Mouse (Mus musculus) limb, embryonic 13.5 days (tissue): ENCODE results near the gene Prpf38b. TPM values are rescaled to one million over a fixed set of nuclear protein-coding genes. Genes with fewer than 3 reads are reported as not detected.

Experiments
- ATAC-seq: fragments of 200-750 bp; cut with Nextera tagmentation; 2 replicates; pipeline ENCODE4 v1.8.0; 2017; ENCODE audit warnings: low read depth, moderate number of reproducible peaks, moderate TSS enrichment; ENCODE audit not compliant: low FRiP score
- H3K27ac ChIP-seq: fragments of 300-500 bp; sonication (generic); 2 replicates; pipeline ENCODE4 v1.5.1; 2015; ENCODE audit warnings: inconsistent platforms, mild to moderate bottlenecking, moderate library complexity
- H3K27me3 ChIP-seq: fragments of 300-500 bp; sonication (generic); 2 replicates; pipeline ENCODE4 v1.6.1; 2015; ENCODE audit warnings: mild to moderate bottlenecking, inconsistent platforms
- H3K36me3 ChIP-seq: fragments of 300-500 bp; sonication (generic); 2 replicates; pipeline ENCODE4 v1.6.1; 2015; ENCODE audit warnings: inconsistent platforms, mild to moderate bottlenecking, moderate library complexity
- H3K4me1 ChIP-seq: fragments of 300-500 bp; sonication (generic); 2 replicates; pipeline ENCODE4 v1.6.1; 2015; ENCODE audit warnings: inconsistent platforms
- H3K4me2 ChIP-seq: fragments of 300-500 bp; sonication (generic); replicated peaks from 2 replicates; pipeline ENCODE4 v1.6.1; 2015; ENCODE audit warnings: inconsistent platforms, mild to moderate bottlenecking, moderate library complexity
- H3K4me3 ChIP-seq: fragments of 300-500 bp; sonication (generic); 2 replicates; pipeline ENCODE4 v1.5.1; 2015; ENCODE audit warnings: moderate library complexity, mild to moderate bottlenecking, inconsistent platforms
- H3K9ac ChIP-seq: fragments of 300-500 bp; sonication (generic); 2 replicates; pipeline ENCODE4 v1.6.1; 2015; ENCODE audit warnings: mild to moderate bottlenecking, inconsistent platforms
- H3K9me3 ChIP-seq: fragments of 300-500 bp; sonication (generic); 2 replicates; pipeline ENCODE4 v1.6.1; 2016; ENCODE audit warnings: inconsistent platforms
- WGBS: fragments of 180-500 bp; shearing (Covaris S2); methylation state at CpG from one replicate; pipeline ENCODE4 v1.1.7; 2015; 5-methylcytosine and 5-hydroxymethylcytosine counted together
- polyA plus RNA-seq: library from polyadenylated mRNA; unstranded; fragments of >200 nt; fragmentation: Nextera tagmentation; extraction: Ambion mirVana; gene quantifications from 2 replicates; pipeline ENCODE4 v1.2.1, GENCODE M21; 2015

Prpf38b gene
- 82.3 and 90.7 TPM in 2 replicates for polyA plus RNA-seq

DNA sequence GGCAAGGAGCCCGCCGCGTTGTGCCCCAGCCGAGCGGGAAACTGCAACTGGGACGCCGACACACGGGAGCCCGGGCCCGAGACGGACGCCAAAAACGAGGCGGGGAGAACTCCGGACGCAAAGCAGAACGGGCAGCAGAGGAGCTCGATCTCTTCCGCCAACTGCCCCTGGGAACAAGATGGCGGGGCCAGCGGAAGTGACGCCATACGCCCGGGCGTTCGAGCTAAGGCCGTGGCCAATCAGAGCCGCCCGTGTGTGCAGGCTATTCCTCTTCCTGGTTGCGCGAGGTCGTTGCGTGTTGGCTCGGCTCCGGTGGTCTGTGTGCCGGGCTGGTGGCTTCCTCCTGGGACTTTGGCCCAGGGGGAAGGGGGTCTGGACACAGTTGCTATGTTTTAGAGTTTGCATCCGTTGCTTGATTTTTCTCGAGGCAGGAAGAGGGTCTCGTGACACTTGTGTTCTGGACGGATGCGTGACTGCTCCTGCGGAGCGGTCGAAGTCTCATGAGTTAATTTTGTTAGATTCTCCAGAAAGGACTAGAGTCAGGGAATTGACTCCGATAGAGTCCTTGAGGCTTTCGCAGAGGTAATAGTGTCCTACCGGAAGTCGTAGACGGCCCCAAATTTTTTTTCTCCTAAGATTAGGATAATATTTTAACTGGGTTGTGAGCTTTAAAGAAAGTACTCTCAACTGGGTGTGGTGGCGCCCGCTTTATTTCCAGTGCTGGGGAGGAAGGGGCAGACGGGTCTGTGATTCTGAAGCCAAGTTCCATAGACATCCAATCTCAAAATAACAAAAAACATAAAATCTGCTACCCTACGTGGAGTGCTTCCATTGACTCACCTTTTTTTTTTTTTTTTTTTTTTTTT lies at the start of gene Prpf38b:
Gene Prpf38b (minus strand): TSS at position 180 of the 866 bp plus-strand sequence.
- H3K4me1 ChIP-seq, result peaks cover 19% of the 10 kb centered on the region
- H3K27ac ChIP-seq, result peak within 1 kb of the TSS; percentile 95
- peaks cover 9% of the 10 kb centered on the region for H3K36me3 ChIP-seq
- peak within 1 kb of the TSS; percentile 95 for H3K4me2 ChIP-seq
- H3K27me3 ChIP-seq, result no peaks in the 10 kb centered on the region
- H3K4me3 ChIP-seq, result peak within 1 kb of the TSS; percentile 94
- ATAC-seq, result peak; percentile 99
- peak within 1 kb of the TSS; percentile 94 for H3K9ac ChIP-seq
- no peaks in the 10 kb centered on the region for H3K9me3 ChIP-seq
- under 1% methylated on average over 53 of the region's 53 CpGs for WGBS

DNA sequence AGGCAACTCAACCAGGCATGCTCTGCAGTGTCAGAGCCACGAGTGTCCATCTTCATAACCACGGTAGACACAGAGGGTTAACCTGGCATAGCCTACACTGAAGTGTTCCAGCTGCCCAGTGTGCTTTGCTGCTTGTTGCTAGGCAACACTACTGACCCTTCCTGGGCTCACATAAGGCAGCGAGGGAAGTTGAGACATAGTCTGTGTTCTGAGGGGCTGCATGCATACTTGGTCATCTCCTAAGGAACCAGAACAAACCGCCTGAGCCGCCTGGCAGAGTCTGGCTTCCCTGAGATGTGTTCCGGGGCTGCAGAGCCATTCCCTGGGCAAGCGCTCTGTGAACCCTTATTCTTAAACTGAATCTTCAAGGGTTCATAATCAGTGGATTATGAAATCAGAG lies 49.7 kb upstream of the Prpf38b start:
- Histone ChIP-seq H3K36me3 (no peaks in the 10 kb centered on the region), H3K27me3 (no peaks in the 10 kb centered on the region), H3K9ac (no peak overlapping the region), H3K4me2 (no peak overlapping the region), H3K4me3 (no peak overlapping the region), H3K9me3 (no peaks in the 10 kb centered on the region), H3K27ac (no peak overlapping the region), H3K4me1 (peaks cover 10% of the 10 kb centered on the region)
- no peak for ATAC-seq
- WGBS, result 57% methylated on average over 7 of the region's 7 CpGs

DNA sequence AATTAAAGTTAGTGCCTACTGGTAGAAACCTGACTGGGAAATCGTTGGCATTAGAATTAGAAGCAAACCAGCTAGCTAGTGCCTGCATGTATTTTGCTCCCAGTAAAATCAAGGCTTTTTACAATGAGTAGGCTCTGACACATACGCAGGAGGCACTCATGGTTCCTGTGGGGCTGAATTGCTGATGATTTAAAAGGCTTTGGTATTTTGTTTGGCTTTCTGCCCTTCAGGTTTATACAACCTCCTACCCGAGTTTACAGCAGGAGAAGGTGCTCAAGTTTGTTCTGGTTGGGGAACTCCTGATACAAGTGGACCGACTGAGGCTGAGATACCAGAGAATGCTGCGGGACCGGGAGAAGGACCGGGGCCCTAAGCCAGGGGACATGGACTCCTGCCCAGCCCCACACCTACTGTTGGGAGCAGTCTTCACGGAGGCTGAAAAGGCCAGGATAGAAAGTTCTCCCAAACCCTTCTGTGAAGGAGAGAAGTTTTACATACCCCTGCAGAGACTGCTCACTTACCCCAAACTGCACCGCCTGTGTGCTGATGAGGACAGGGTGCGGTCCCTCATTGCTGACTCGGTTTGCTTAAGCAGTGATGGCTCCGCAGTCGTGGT lies 48.3 kb upstream of the Prpf38b start:
- WGBS, result 57% methylated on average over 13 of the region's 13 CpGs
- Histone ChIP-seq H3K4me2 (no peak overlapping the region; the same call in 1 of the 2 replicates), H3K36me3 (no peaks in the 10 kb centered on the region), H3K27me3 (no peaks in the 10 kb centered on the region), H3K4me3 (no peak overlapping the region), H3K9me3 (no peaks in the 10 kb centered on the region), H3K9ac (no peak overlapping the region), H3K4me1 (peaks cover 10% of the 10 kb centered on the region), H3K27ac (no peak overlapping the region)
- ATAC-seq, result 0 out of 2 replicates have a peak, but pooled peaks have one; percentile 19

DNA sequence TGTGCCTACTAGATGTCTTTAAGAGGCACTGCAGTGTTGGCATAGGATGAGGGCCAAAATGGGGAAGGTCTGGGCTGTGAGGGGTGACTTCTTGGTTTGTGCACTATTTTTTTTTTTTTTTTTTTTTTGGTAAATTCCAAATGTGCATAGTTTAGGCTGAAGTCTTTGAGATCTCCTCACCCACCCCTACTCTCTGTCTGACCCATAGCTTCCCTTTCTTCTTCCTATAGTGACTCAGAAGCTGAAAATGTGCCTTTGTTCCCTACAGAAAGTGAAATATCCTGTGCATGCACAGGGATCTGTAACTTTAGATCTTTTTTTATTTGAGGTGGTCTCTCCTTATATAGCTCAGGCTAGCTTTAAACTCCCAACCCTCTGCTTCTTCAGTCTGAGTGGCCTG lies 46.4 kb upstream of the Prpf38b start:
- Histone ChIP-seq H3K27me3 (no peaks in the 10 kb centered on the region), H3K36me3 (no peaks in the 10 kb centered on the region), H3K9me3 (no peaks in the 10 kb centered on the region), H3K4me3 (no peak overlapping the region), H3K4me1 (peaks cover 10% of the 10 kb centered on the region), H3K9ac (no peak overlapping the region), H3K27ac (no peak overlapping the region), H3K4me2 (no peak overlapping the region)
- ATAC-seq, result no peak

DNA sequence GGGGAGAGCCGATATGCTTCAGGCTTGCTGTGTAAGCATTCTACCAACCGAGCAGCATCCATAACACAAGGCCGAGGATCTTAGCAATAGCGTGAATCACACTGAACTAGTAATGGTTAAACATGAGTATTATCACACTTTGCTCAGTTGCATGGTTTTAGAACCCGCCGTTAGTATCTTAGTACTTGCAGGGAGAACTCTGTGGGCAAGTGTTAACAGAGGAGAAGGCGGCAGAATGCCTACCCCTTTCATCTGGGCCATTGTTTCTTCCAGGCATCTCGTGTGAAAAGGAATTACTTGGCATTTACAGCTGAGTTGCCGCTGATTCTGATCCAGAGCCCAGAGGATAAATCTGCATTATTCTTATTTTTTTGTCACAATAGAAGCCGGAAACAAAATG lies 29.5 kb upstream of the Prpf38b start:
- H3K9me3 ChIP-seq, result no peaks in the 10 kb centered on the region
- H3K9ac ChIP-seq, result no peak overlapping the region
- no peaks in the 10 kb centered on the region for H3K27me3 ChIP-seq

DNA sequence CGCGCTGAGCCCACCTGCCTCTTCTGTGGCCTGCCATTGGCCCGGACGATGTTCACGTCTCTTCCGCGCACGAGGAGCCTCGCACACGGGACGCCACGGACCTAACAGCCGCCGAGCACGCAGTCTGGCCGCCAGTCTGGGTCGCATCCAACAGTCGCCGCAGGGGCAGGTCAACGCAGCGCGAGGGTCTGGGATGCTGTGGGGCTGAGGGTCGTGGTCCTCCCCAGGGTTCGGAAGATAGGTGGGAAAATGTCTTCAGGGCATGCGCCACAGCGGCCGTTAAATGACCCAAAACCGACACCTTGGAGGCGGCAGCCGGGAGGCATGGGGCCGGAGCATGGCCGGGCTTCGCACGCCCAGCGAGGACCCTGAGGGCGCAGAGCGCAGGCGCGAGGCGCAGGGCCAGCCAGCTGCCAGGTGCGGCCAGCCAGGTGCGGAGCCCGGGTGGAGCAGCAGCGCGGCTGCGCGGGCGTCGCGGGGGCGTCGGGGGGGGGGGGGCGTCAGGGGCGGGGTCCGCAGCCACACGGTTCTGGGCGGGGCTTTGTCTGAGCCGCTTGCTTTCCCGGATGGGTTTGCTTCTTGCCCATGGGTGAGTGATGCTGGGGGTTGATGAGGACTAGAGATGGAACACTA lies 28.6 kb upstream of the Prpf38b start, which contains the start of gene Gm9857:
Gene Gm9857 (minus strand): TSS at position 445 of the 633 bp plus-strand sequence.
- peak within 1 kb of the TSS; percentile 69 for H3K4me2 ChIP-seq
- H3K4me1 ChIP-seq, result no peaks in the 10 kb centered on the region
- 0 out of 2 replicates have a peak within 1 kb of the TSS, but pooled peaks have one; percentile 48 for H3K9ac ChIP-seq
- ATAC-seq, result peak; percentile 86
- no peaks in the 10 kb centered on the region for H3K36me3 ChIP-seq
- 48% methylated on average over 53 of the region's 59 CpGs for WGBS
- H3K27ac ChIP-seq, result no peak within 1 kb of the TSS
- no peaks in the 10 kb centered on the region for H3K27me3 ChIP-seq
- peak within 1 kb of the TSS; percentile 41 for H3K4me3 ChIP-seq
- no peaks in the 10 kb centered on the region for H3K9me3 ChIP-seq

More for the DNA sequence above, 29.5 kb upstream of the Prpf38b start:
- Histone ChIP-seq H3K4me1 (no peaks in the 10 kb centered on the region), H3K36me3 (no peaks in the 10 kb centered on the region), H3K27ac (no peak overlapping the region), H3K4me3 (no peak overlapping the region), H3K4me2 (peak overlapping the region; percentile 69; the same call in 1 of the 2 replicates)
- 88% methylated on average over 10 of the region's 10 CpGs for WGBS
- ATAC-seq, result no peak

DNA sequence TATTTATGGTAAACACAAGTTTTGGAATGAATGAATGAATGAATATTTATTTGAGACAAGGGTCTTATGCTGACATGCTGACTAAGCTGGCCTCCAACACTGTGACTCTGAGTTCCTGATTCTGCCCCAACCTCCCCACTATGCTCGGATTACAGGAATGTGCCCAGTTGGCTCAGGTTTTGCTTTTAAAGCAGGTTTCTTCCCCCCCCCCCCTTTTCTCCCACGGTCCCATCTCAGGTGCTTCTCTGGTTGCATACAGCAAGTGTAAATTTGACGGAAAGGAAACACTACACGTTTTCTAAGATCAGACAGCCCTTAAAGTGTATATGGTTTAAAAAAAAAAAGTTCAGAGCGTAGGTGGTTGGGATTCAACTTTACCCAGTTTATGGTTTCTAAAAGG lies 28.0 kb upstream of the Prpf38b start, which contains the start of gene Henmt1:
Gene Henmt1 (plus strand): TSS at position 301 of the 400 bp plus-strand sequence.
- Histone ChIP-seq H3K4me1 (no peaks in the 10 kb centered on the region), H3K4me3 (peak within 1 kb of the TSS; percentile 41), H3K27ac (no peak within 1 kb of the TSS), H3K36me3 (no peaks in the 10 kb centered on the region), H3K9me3 (no peaks in the 10 kb centered on the region), H3K4me2 (peak within 1 kb of the TSS; percentile 69), H3K9ac (0 out of 2 replicates have a peak within 1 kb of the TSS, but pooled peaks have one; percentile 48), H3K27me3 (no peaks in the 10 kb centered on the region)
- ATAC-seq, result no peak
- WGBS, result 77% methylated on average over 5 of the region's 5 CpGs

DNA sequence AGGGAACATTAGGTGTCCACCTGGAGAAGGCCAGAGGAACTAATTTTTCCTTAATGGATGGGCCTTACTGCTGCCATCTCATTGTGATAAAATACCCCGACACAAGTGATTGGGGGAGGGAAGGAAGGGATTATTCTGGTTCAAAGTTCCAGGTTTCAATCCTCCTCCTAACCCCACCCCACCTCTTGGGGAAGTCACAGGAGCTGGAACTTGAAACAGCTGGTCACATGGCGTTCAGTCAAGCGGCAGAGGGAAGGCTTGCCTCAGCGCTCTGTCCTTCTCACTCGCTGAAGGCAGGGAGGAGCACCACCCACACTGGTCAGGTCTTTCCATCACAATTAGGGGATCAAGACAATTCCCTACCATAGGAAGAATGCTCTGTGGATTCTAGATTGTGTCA lies 27.2 kb upstream of the Prpf38b start:
- no peaks in the 10 kb centered on the region for H3K27me3 ChIP-seq
- WGBS, result 92% methylated on average over 5 of the region's 5 CpGs
- no peak overlapping the region for H3K9ac ChIP-seq
- H3K36me3 ChIP-seq, result no peaks in the 10 kb centered on the region
- H3K9me3 ChIP-seq, result no peaks in the 10 kb centered on the region
- no peak overlapping the region for H3K4me3 ChIP-seq
- no peak overlapping the region for H3K27ac ChIP-seq
- H3K4me2 ChIP-seq, result no peak overlapping the region
- H3K4me1 ChIP-seq, result no peaks in the 10 kb centered on the region
- no peak for ATAC-seq

DNA sequence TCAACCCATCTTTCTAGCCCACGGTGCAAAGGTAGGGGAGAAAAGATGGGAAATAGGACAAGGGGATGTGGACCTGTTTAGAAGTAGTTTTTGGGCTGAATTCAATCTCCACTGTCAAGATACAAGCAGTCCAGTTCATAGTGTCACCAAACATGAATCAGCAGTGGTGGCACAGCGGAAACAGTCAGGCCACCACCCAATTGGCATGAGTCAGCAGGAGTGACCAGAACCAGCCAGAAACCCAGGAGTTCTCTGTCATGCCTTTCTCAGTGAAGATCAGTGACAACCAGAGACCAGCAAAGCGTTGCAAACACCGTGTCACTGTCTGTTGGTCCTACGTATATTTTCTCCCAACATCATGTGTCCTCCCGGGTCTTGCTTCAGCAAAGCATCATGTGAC lies 22.0 kb upstream of the Prpf38b start:
- H3K9ac ChIP-seq, result no peak overlapping the region
- no peak overlapping the region for H3K4me2 ChIP-seq
- 92% methylated on average over 6 of the region's 6 CpGs for WGBS
- H3K36me3 ChIP-seq, result no peaks in the 10 kb centered on the region
- no peaks in the 10 kb centered on the region for H3K4me1 ChIP-seq
- H3K9me3 ChIP-seq, result no peaks in the 10 kb centered on the region
- H3K4me3 ChIP-seq, result no peak overlapping the region
- no peak for ATAC-seq
- no peak overlapping the region for H3K27ac ChIP-seq
- no peaks in the 10 kb centered on the region for H3K27me3 ChIP-seq

DNA sequence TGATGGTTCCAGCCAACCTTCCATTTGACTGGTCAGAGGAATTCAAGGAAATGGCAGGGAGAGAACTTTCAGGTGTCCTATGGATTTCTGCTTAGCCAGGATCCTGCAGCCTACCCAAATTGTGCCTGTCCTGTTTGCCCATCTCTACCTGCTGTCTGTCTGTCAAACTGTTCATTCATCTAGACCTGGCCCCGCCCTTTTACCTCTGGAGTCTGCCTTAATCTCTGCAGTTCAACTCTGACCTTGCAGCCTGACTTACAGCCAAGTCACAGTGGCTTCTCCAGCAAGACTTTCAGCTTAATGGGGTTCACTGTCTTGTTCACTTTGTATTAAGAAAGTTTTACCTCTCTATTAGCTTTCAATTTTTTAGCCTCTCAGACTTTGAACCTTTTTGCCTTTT lies 14.8 kb upstream of the Prpf38b start:
- no peaks in the 10 kb centered on the region for H3K4me1 ChIP-seq

DNA sequence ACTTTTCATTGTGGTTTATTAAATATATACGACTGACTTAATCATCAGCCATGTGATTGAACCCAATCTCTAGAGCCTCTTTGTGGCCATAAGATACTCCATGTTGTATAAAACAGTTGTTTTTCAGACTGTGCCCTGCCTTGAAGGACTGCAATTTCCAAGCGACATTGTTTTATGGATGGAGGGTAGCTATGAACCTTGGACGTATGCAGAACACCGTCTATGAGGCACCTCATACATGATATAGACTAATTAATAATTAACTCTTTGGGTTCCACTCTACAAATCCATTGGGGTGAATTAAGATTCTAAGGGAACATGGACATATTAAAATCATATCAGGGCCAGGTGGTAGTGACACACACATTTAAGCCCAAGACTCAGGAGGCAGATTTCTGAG lies 14.2 kb upstream of the Prpf38b start:
- WGBS, result 78% methylated on average over 4 of the region's 4 CpGs

More for the DNA sequence above, 14.8 kb upstream of the Prpf38b start:
- Histone ChIP-seq H3K4me2 (no peak overlapping the region), H3K27me3 (no peaks in the 10 kb centered on the region), H3K36me3 (no peaks in the 10 kb centered on the region), H3K9me3 (no peaks in the 10 kb centered on the region), H3K27ac (no peak overlapping the region), H3K4me3 (no peak overlapping the region), H3K9ac (no peak overlapping the region)
- WGBS, result 67% methylated on average over 1 of the region's 1 CpGs
- no peak for ATAC-seq

DNA sequence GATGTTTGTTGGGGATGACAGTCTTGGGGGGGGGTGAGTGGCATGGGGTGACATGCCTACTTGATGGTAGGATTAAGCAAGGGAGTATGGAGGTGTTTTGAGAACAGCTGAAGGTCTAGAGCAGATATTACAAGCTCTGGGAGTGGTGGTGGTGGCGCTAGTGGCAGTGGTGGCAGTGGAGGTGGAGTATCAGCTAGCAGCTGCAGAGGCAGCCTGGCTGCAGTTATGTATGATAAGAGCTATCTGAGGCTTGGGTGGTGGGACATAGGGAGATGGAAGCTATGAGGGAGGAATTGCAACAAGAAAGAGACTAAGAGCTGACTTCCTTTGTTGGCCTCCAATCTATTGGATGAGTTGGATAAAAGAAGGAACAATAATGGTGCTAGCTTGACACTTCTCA lies 10.3 kb upstream of the Prpf38b start:
- H3K27me3 ChIP-seq, result no peaks in the 10 kb centered on the region
- no peak for ATAC-seq
- H3K27ac ChIP-seq, result no peak overlapping the region
- no peak overlapping the region for H3K4me2 ChIP-seq
- no peak overlapping the region for H3K4me3 ChIP-seq
- H3K36me3 ChIP-seq, result no peaks in the 10 kb centered on the region
- H3K9me3 ChIP-seq, result no peaks in the 10 kb centered on the region
- 95% methylated on average over 1 of the region's 1 CpGs for WGBS
- H3K4me1 ChIP-seq, result no peaks in the 10 kb centered on the region
- no peak overlapping the region for H3K9ac ChIP-seq

More for the DNA sequence above, 14.2 kb upstream of the Prpf38b start:
- Histone ChIP-seq H3K36me3 (no peaks in the 10 kb centered on the region), H3K4me3 (no peak overlapping the region), H3K9me3 (no peaks in the 10 kb centered on the region), H3K4me1 (no peaks in the 10 kb centered on the region), H3K9ac (no peak overlapping the region), H3K27ac (no peak overlapping the region), H3K4me2 (no peak overlapping the region), H3K27me3 (no peaks in the 10 kb centered on the region)
- no peak for ATAC-seq
